Mouse (Mus musculus): ENCODE measurements around the gene Bmper. TPM values are rescaled to one million over a fixed set of nuclear protein-coding genes. Genes with fewer than 3 reads are reported as not detected.

Bmper gene
- polyA plus RNA-seq, 1 experiment from 2014 or later = 0.72 TPM

DNA sequence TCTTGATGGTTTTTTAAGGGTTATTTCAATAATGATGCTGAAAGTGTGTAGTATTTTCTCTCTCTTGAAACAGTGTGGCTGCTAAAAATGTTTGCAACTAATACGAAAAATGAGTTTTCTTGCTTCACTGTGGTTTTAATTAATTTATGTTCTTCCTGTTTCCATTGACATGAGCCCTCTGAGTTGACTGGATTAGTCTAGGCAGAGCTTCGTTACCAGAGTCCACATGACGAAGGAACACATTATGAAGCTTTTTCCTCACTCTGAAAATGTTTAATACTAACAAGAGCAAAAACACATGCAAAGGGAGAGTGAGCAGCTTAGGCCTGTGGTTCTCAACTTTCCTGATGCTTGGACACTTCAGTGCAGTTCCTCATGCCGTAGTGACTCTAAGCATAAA lies 53.4 kb downstream of the Bmper start:
- DNase-seq (no peak), ATAC-seq (no peak)
- WGBS (ENCODE audit: insufficient replicate concordance) = 60% methylated on average over 4 of the region's 4 CpGs
- Histone ChIP-seq H3K9ac (replicated peaks) (no peak overlapping the region), H3K4me1 (ENCODE audit: insufficient read depth) (no peaks in the 10 kb centered on the region), H3K9me3 (ENCODE audit: low read length) (no peaks in the 10 kb centered on the region), H3K4me2 (ENCODE audit: low read depth, low read length) (no peak overlapping the region), H3K27me3 (ENCODE audit: insufficient read depth, low read length) (no peaks in the 10 kb centered on the region), H3K36me3 (replicated peaks; ENCODE audit: insufficient read depth, low read length) (no peaks in the 10 kb centered on the region), H3K27ac (ENCODE audit: low read depth) (no peak overlapping the region), H3K4me3 (ENCODE audit: low read depth, low read length) (no peak overlapping the region)
- TF ChIP-seq EP300 (IDR thresholded peaks at IDR 0.05; ENCODE audit: low read depth) = no peak
- no peak for TF ChIP-seq CTCF (IDR thresholded peaks at IDR 0.05; ENCODE audit: low read depth)

DNA sequence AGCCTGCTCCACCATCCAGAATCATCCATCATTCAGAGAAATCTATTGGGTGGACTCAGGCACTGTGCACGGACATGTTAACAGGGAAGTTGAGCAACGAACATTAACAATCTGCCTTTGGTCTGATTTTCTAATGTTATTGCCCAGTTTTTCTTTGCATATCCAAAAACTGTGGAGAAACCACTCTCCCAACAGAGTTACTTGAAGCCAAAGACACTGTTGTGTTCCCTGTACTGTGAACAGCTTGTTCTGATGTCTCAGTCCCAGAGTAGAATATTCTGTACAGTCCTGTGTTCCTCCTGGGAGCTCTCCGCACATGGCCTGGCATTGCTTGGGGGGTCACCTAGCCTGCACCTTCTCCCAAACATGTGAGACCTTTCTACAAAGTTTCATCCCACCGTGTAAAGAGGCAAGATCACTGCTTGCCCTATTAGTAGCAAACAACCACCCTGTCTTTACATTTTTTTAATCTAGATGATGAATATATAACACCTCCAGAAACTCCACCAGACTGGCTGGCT lies 62.1 kb downstream of the Bmper start:
- H3K27me3 ChIP-seq (ENCODE audit: insufficient read depth, low read length) = no peaks in the 10 kb centered on the region
- 72% methylated on average over 4 of the region's 4 CpGs for WGBS (ENCODE audit: insufficient replicate concordance)
- no peak for DNase-seq

DNA sequence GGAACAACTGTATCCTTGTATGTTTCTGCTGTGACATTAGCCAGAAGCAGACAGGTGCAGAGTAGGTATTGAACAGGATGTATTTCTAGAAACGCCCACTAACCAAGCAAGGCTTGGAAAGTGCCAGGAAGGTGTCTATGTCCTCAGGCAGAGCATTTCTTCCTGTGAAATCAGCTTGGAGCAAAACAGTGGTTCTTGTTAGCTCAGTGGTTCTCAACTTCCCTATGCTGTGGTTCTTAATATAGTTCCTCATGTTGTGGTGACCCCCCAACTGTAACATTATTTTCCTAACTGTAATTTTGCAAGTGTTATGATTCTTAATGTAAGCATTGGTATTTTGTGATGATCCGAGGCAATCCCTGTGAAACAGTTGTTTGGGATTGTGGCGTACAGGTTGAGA lies 70.7 kb downstream of the Bmper start:
- Histone ChIP-seq H3K27ac (ENCODE audit: low read depth) (no peak overlapping the region), H3K36me3 (replicated peaks; ENCODE audit: insufficient read depth, low read length) (no peaks in the 10 kb centered on the region), H3K9me3 (ENCODE audit: low read length) (no peaks in the 10 kb centered on the region), H3K9ac (replicated peaks) (no peak overlapping the region), H3K27me3 (ENCODE audit: insufficient read depth, low read length) (no peaks in the 10 kb centered on the region), H3K4me3 (ENCODE audit: low read depth, low read length) (no peak overlapping the region), H3K4me2 (ENCODE audit: low read depth, low read length) (no peak overlapping the region), H3K4me1 (ENCODE audit: insufficient read depth) (no peaks in the 10 kb centered on the region)
- ATAC-seq (no peak), DNase-seq (no peak)
- 67% methylated on average over 3 of the region's 3 CpGs for WGBS (ENCODE audit: insufficient replicate concordance)
- TF ChIP-seq EP300 (IDR thresholded peaks at IDR 0.05; ENCODE audit: low read depth) (no peak), CTCF (IDR thresholded peaks at IDR 0.05; ENCODE audit: low read depth) (no peak)

More for the DNA sequence above, 62.1 kb downstream of the Bmper start:
- TF ChIP-seq CTCF (IDR thresholded peaks at IDR 0.05; ENCODE audit: low read depth) (no peak), EP300 (IDR thresholded peaks at IDR 0.05; ENCODE audit: low read depth) (no peak)
- Histone ChIP-seq H3K4me1 (ENCODE audit: insufficient read depth) (no peaks in the 10 kb centered on the region), H3K27ac (ENCODE audit: low read depth) (no peak overlapping the region), H3K9me3 (ENCODE audit: low read length) (no peaks in the 10 kb centered on the region), H3K4me3 (ENCODE audit: low read depth, low read length) (no peak overlapping the region), H3K9ac (replicated peaks) (no peak overlapping the region), H3K4me2 (ENCODE audit: low read depth, low read length) (no peak overlapping the region), H3K36me3 (replicated peaks; ENCODE audit: insufficient read depth, low read length) (no peaks in the 10 kb centered on the region)
- ATAC-seq = no peak

DNA sequence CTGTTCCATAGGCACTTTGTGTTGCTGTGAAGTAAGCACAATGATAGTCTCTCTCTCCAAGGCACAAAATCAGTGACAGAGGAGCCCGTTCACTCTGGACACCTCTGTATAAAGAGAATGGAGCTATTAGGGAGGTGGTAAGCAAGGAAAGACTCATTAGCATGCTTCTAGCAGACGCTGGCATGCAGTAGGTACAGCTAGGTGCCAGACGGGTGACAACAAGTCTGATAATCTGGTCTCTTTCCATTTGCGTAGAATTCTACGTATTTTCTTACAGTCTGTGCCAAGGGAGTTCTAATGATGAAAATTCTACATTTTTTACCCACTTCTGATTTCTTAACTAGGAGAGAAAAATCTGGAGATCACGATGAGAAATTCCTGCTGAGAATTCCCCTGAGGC lies 72.7 kb downstream of the Bmper start:
- Histone ChIP-seq H3K4me1 (ENCODE audit: insufficient read depth) (no peaks in the 10 kb centered on the region), H3K4me3 (ENCODE audit: low read depth, low read length) (no peak overlapping the region), H3K4me2 (ENCODE audit: low read depth, low read length) (no peak overlapping the region), H3K27me3 (ENCODE audit: insufficient read depth, low read length) (no peaks in the 10 kb centered on the region), H3K9me3 (ENCODE audit: low read length) (no peaks in the 10 kb centered on the region), H3K27ac (ENCODE audit: low read depth) (no peak overlapping the region), H3K9ac (replicated peaks) (no peak overlapping the region), H3K36me3 (replicated peaks; ENCODE audit: insufficient read depth, low read length) (no peaks in the 10 kb centered on the region)
- TF ChIP-seq CTCF (IDR thresholded peaks at IDR 0.05; ENCODE audit: low read depth) (no peak), EP300 (IDR thresholded peaks at IDR 0.05; ENCODE audit: low read depth) (no peak)
- 71% methylated on average over 6 of the region's 6 CpGs for WGBS (ENCODE audit: insufficient replicate concordance)
- ATAC-seq (no peak), DNase-seq (no peak)

DNA sequence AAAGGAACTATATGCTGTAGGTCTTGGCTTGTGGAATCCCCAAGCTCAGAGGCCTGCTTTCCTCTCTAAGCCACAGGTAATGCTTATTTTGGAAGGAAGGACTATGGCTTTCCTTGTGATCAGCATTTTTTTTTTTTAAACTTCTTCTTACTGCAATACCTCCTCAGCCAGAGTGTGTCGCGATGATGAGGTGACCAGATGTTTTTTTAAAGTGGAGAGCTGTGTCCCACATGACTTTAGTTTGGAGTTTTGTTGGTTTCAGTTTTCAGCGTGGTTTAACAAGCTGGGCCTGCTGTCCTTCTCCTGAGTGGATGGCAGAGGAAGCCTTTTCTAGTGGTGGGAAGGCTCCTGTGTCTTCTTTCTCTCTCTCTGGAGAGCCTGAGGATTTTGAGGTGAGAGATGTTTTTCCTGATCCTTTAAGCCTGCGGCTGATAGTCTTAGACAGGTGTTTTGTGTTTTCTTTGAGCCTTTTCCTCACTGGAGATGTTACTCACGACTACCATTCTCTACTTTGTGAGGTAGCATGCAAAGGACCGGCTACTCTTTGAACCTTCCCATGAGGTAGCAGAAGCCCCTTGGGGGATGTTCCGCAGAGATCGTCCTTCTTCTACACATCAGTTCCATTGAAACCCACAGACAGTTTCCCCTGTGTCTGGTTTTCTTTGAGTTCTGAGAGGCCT lies 74.8 kb downstream of the Bmper start:
- Histone ChIP-seq H3K36me3 (replicated peaks; ENCODE audit: insufficient read depth, low read length) (no peaks in the 10 kb centered on the region), H3K4me3 (ENCODE audit: low read depth, low read length) (no peak overlapping the region), H3K27ac (ENCODE audit: low read depth) (no peak overlapping the region), H3K27me3 (ENCODE audit: insufficient read depth, low read length) (no peaks in the 10 kb centered on the region), H3K4me1 (ENCODE audit: insufficient read depth) (no peaks in the 10 kb centered on the region), H3K9me3 (ENCODE audit: low read length) (no peaks in the 10 kb centered on the region), H3K9ac (replicated peaks) (no peak overlapping the region), H3K4me2 (ENCODE audit: low read depth, low read length) (no peak overlapping the region)
- WGBS (ENCODE audit: insufficient replicate concordance) = 84% methylated on average over 8 of the region's 8 CpGs
- DNase-seq (no peak), ATAC-seq (no peak)
- no peak for TF ChIP-seq CTCF (IDR thresholded peaks at IDR 0.05; ENCODE audit: low read depth)
- TF ChIP-seq EP300 (IDR thresholded peaks at IDR 0.05; ENCODE audit: low read depth) = no peak

DNA sequence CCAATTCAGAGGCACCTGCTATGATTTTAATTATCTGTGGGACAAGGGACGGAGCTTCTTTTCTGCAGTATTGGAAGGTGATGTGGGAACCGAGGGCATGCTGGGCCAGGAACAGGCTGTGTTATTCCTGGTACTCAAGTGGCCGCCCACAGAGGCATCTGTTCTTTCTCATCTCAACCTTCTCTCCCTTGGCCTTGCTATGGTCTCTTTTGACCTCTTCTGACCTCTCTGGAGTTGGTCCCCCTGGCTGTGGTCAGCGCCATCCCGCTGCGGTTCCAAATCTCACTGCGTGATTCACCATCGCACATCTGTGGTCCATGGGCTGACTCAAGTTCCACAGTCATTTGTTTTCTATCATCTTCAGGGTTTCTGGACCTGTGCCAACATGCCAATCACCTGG lies 77.5 kb downstream of the Bmper start:
- H3K9me3 ChIP-seq (ENCODE audit: low read length) = no peaks in the 10 kb centered on the region
- H3K9ac ChIP-seq (replicated peaks) = no peak overlapping the region
- no peak overlapping the region for H3K4me2 ChIP-seq (ENCODE audit: low read depth, low read length)
- DNase-seq (no peak), ATAC-seq (no peak)
- H3K36me3 ChIP-seq (replicated peaks; ENCODE audit: insufficient read depth, low read length) = no peaks in the 10 kb centered on the region
- no peak overlapping the region for H3K27ac ChIP-seq (ENCODE audit: low read depth)
- no peaks in the 10 kb centered on the region for H3K4me1 ChIP-seq (ENCODE audit: insufficient read depth)
- no peak overlapping the region for H3K4me3 ChIP-seq (ENCODE audit: low read depth, low read length)
- no peak for TF ChIP-seq CTCF (IDR thresholded peaks at IDR 0.05; ENCODE audit: low read depth)
- TF ChIP-seq EP300 (IDR thresholded peaks at IDR 0.05; ENCODE audit: low read depth) = no peak
- H3K27me3 ChIP-seq (ENCODE audit: insufficient read depth, low read length) = no peaks in the 10 kb centered on the region
- 92% methylated on average over 8 of the region's 8 CpGs for WGBS (ENCODE audit: insufficient replicate concordance)

Measured in liver, postnatal 0 days (tissue).